Mouse (Mus musculus) kidney, adult 2 months (tissue): ENCODE data around the gene Tnfsf11.

ENCODE experiments used
- CTCF ChIP-seq: fragments of 200-500 bp; conservative IDR thresholded peaks from 2 replicates; pipeline ENCODE4 v1.5.1; 2011; ENCODE audit warnings: low read depth, mild to moderate bottlenecking, control low read depth, low read length, moderate library complexity, mixed read lengths; ENCODE audit not compliant: insufficient read depth, insufficient read length
- POLR2A ChIP-seq: fragments of 200-500 bp; IDR thresholded peaks from one replicate; pipeline ENCODE4 v1.6.1; 2011; ENCODE audit warnings: low read depth, low read length, control low read depth

DNA sequence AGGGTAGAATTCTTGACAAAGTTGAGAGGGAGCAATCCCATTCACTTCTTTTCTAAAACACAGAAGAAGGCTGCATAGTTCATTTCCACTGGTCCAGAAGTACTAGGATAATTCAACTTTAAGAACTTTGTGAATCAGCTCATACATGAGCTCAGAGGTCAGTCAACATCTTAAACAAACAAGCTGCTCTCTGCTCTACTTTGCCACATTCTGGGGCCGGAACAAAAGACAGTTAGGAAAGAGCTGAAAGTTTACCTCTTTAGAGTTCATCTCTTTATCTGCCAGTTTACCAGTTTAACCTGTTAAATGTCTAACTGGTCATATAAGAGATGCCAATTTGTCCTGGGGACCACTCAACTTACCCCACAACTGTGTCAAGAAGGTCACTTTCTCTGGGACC lies 15.5 kb upstream of the Tnfsf11 start:
- TF ChIP-seq POLR2A (no peak), CTCF (no peak)
